Mouse (Mus musculus): ENCODE measurements around the gene Arhgef28. TPM values are rescaled to one million over a fixed set of nuclear protein-coding genes. Genes with fewer than 3 reads are reported as not detected.

Gene Arhgef28
- polyA plus RNA-seq, 1 experiment from 2014 or later: 23.7 TPM

GRCm38 (mm10) chr13:97883629-97884028 lies 322.6 kb downstream of the Arhgef28 start:
- WGBS: 69% methylated on average over 10 of the region's 10 CpGs
- H3K4me2 ChIP-seq: no peak overlapping the region
- H3K4me3 ChIP-seq (replicated peaks): no peak overlapping the region
- ATAC-seq (ENCODE audit: insufficient number of reproducible peaks, insufficient read depth, low FRiP score, low TSS enrichment, low read depth): no peak
- H3K9ac ChIP-seq (replicated peaks): no peak overlapping the region
- H3K27me3 ChIP-seq: no peaks in the 10 kb centered on the region
- no peak overlapping the region for H3K27ac ChIP-seq
- H3K9me3 ChIP-seq: no peaks in the 10 kb centered on the region
- peaks cover 20% of the 10 kb centered on the region for H3K4me1 ChIP-seq (replicated peaks)
- no peaks in the 10 kb centered on the region for H3K36me3 ChIP-seq

DNA sequence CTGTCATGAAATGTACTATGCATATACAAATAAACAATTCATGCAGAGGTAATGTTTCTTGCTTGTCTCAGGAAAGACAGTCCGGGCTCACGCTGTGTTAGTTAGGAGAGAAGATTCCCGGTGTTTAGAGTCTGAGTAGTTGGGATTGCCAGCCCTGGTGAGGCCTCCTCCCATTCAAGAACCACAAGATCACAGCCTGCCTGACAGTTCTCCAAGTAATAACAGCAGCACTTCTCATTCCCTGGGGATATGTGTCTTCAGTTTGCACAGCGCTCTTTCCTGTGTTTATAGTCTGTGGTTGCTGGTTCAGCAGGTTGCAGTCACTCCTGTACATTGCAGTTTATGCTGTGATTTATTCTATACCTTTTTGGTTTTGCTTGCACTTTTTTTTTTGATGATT lies 329.8 kb downstream of the Arhgef28 start:
- no peak overlapping the region for H3K4me3 ChIP-seq (replicated peaks)
- H3K4me1 ChIP-seq (replicated peaks): no peaks in the 10 kb centered on the region
- no peaks in the 10 kb centered on the region for H3K36me3 ChIP-seq
- H3K9me3 ChIP-seq: no peaks in the 10 kb centered on the region
- no peak overlapping the region for H3K27ac ChIP-seq
- no peaks in the 10 kb centered on the region for H3K27me3 ChIP-seq
- ATAC-seq (ENCODE audit: insufficient number of reproducible peaks, insufficient read depth, low FRiP score, low TSS enrichment, low read depth): no peak
- H3K9ac ChIP-seq (replicated peaks): no peak overlapping the region
- no peak overlapping the region for H3K4me2 ChIP-seq
- 83% methylated on average over 4 of the region's 4 CpGs for WGBS

DNA sequence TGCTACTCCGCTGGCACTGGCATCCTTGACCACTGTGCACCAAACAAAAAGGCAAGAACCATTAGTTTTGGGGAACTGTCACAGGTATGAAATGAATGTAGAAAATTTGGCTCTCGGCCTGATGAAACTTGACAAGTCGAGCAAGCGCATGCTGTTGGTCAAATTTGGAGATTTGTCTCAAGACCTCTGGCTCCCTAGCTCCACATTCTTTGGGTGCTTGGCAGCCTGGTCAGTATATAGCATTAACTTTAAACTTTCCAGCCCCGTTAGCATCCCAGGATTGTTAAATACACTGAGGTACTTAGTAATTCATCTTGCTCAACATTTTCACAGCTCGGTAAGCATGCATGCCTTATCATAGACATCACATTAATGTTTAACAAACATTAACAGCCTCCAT lies 330.2 kb downstream of the Arhgef28 start:
- no peaks in the 10 kb centered on the region for H3K4me1 ChIP-seq (replicated peaks)
- no peaks in the 10 kb centered on the region for H3K36me3 ChIP-seq
- H3K9me3 ChIP-seq: no peaks in the 10 kb centered on the region
- H3K27ac ChIP-seq: no peak overlapping the region
- no peak overlapping the region for H3K4me3 ChIP-seq (replicated peaks)
- no peak for ATAC-seq (ENCODE audit: insufficient number of reproducible peaks, insufficient read depth, low FRiP score, low TSS enrichment, low read depth)
- WGBS: 82% methylated on average over 6 of the region's 6 CpGs
- no peaks in the 10 kb centered on the region for H3K27me3 ChIP-seq
- no peak overlapping the region for H3K9ac ChIP-seq (replicated peaks)
- H3K4me2 ChIP-seq: no peak overlapping the region

DNA sequence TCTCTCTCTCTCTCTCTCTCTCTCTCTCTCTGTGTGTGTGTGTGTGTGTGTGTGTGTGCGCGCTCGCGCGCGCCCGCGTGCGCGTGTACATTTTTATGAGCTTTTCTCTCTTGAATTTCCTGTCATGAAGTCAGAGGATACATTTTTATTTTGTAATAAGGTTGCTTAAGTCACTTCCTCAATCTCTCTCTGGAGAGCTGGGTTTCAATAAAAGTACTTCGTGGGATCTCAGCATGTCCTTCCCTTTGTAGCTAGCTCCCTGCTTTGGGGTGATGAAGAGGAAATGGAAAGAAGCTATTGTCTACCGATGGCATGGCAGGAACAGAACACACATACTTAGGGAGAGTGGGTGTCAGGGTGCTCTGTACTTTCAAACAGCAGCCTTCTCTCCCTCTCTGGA lies 336.8 kb downstream of the Arhgef28 start:
- no peak for ATAC-seq (ENCODE audit: insufficient number of reproducible peaks, insufficient read depth, low FRiP score, low TSS enrichment, low read depth)
- Histone ChIP-seq H3K27me3 (no peaks in the 10 kb centered on the region), H3K9me3 (no peaks in the 10 kb centered on the region), H3K4me3 (replicated peaks) (no peak overlapping the region), H3K4me2 (no peak overlapping the region), H3K36me3 (no peaks in the 10 kb centered on the region), H3K27ac (peak overlapping the region; percentile 13; the same call in 1 of the 2 replicates), H3K4me1 (replicated peaks) (peaks cover 31% of the 10 kb centered on the region), H3K9ac (replicated peaks) (no peak overlapping the region)
- WGBS: 63% methylated on average over 12 of the region's 12 CpGs

DNA sequence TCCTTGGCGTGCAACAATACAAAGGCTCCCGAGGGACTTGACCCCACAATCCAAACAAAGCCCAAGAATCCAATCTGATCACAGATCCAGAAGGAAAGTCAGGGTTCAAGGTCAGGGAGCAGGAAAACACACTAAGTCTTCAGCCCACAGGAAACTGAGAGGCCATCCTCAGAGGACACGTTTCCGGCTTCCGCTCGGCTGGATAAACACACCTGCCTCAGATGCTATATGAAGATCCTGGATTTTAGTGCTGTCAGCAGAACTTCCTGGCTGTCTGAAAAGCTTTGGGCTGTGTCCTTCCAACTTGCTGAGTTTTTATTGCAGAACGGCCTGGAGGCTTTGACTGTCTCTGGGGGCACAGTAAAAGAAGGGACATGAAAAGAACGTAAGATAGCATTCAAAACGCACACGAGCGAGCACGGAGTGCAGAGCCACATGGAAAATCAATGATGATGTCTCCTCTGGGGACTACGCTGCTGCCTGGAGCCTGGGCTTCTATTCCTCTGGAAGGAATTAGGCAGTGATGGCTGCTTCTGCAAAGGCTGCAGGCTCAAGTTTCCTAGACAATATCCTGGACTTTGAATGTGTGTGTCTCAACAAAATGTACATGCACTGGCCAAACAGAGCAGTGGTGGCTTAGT lies 338.8 kb downstream of the Arhgef28 start:
- Histone ChIP-seq H3K4me3 (replicated peaks) (no peak overlapping the region), H3K27me3 (no peaks in the 10 kb centered on the region), H3K9ac (replicated peaks) (no peak overlapping the region), H3K27ac (peak overlapping the region; percentile 62), H3K9me3 (no peaks in the 10 kb centered on the region), H3K36me3 (no peaks in the 10 kb centered on the region), H3K4me2 (no peak overlapping the region), H3K4me1 (replicated peaks) (peaks cover 31% of the 10 kb centered on the region)
- WGBS: 35% methylated on average over 13 of the region's 13 CpGs
- ATAC-seq (ENCODE audit: insufficient number of reproducible peaks, insufficient read depth, low FRiP score, low TSS enrichment, low read depth): 0 out of 2 replicates have a peak, but pooled peaks have one; percentile 26

DNA sequence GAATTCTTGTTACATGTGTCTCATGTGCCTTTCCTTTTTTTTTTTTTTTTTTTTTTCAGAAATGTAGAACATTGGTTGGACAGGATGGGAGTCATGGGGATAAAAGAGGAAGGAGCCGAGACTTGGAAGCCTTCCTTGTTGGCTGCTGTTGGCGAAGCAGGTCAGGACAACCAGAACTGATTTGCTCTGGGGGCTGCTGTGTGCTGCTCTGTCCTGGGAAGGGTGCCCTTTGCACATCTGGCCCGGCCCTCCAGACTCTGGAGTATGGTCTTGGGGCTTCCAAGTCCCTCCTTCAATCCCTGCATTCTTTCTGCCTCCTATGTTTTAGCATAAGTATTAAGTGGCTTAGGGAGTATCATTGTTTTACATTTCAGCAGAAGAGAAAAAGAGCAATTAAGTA lies 347.2 kb downstream of the Arhgef28 start:
- WGBS: 86% methylated on average over 3 of the region's 3 CpGs
- no peak for ATAC-seq (ENCODE audit: insufficient number of reproducible peaks, insufficient read depth, low FRiP score, low TSS enrichment, low read depth)

GRCm38 (mm10) chr13:97857860-97858259 lies 348.4 kb downstream of the Arhgef28 start:
- Histone ChIP-seq H3K9ac (replicated peaks) (no peak overlapping the region), H3K9me3 (no peaks in the 10 kb centered on the region), H3K27ac (no peak overlapping the region), H3K4me1 (replicated peaks) (no peaks in the 10 kb centered on the region), H3K27me3 (no peaks in the 10 kb centered on the region), H3K36me3 (no peaks in the 10 kb centered on the region), H3K4me2 (no peak overlapping the region), H3K4me3 (replicated peaks) (no peak overlapping the region)
- WGBS: 82% methylated on average over 6 of the region's 6 CpGs
- no peak for ATAC-seq (ENCODE audit: insufficient number of reproducible peaks, insufficient read depth, low FRiP score, low TSS enrichment, low read depth)

More for the DNA sequence above, 347.2 kb downstream of the Arhgef28 start:
- no peaks in the 10 kb centered on the region for H3K36me3 ChIP-seq
- H3K4me3 ChIP-seq (replicated peaks): no peak overlapping the region
- H3K27ac ChIP-seq: no peak overlapping the region
- H3K4me1 ChIP-seq (replicated peaks): no peaks in the 10 kb centered on the region
- H3K9me3 ChIP-seq: no peaks in the 10 kb centered on the region
- no peak overlapping the region for H3K4me2 ChIP-seq
- no peak overlapping the region for H3K9ac ChIP-seq (replicated peaks)
- H3K27me3 ChIP-seq: no peaks in the 10 kb centered on the region

DNA sequence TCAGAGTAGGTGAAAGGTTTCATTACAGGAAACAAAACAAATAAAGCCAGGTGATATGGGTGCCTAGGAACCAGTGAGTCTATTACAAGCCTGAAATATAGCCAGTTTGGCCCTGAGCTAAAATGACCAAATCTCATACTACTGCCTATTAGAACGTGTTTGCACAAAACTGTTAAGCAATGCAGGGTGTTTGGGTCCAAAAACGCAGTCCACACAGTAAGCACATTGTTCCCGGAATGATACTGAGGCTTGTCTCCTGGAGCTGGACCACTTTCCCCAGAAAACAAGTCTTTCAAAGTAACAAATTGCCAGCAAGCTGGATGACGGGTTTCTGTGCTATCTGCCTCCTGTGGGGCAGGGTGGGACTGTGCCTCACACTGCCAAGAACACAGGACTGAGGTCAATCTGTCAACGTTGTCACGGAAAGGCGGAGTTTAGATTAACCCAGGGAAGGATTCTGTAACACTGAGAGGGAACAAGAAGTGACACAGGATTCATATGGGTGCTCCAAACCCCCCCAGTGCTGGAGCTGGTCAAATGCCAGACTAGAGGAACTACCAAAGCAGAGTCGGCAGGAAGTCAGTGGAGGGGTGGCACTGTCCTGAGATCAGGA lies 352.8 kb downstream of the Arhgef28 start:
- no peaks in the 10 kb centered on the region for H3K36me3 ChIP-seq
- H3K4me1 ChIP-seq (replicated peaks): no peaks in the 10 kb centered on the region
- no peak for ATAC-seq (ENCODE audit: insufficient number of reproducible peaks, insufficient read depth, low FRiP score, low TSS enrichment, low read depth)
- H3K9me3 ChIP-seq: no peaks in the 10 kb centered on the region
- no peaks in the 10 kb centered on the region for H3K27me3 ChIP-seq
- peak overlapping the region; percentile 23; the same call in 1 of the 2 replicates for H3K27ac ChIP-seq
- no peak overlapping the region for H3K4me3 ChIP-seq (replicated peaks)
- no peak overlapping the region; the same call in 1 of the 2 replicates for H3K9ac ChIP-seq (replicated peaks)
- WGBS: 68% methylated on average over 8 of the region's 8 CpGs
- H3K4me2 ChIP-seq: no peak overlapping the region

Other genes starting within 250 kb of the Arhgef28 start
- 41.2 and 42.0 TPM in 2 replicates for gene Utp15, start 56.6 kb upstream of the Arhgef28 start, polyA plus RNA-seq (2016; fragmentation: Nextera tagmentation; extraction: Ambion mirVana)
- gene Ankra2, start 56.6 kb upstream of the Arhgef28 start, polyA plus RNA-seq (2016; fragmentation: Nextera tagmentation; extraction: Ambion mirVana): 15.3 and 19.1 TPM in 2 replicates
- gene Gm21976, start 73.4 kb upstream of the Arhgef28 start, polyA plus RNA-seq (2016; fragmentation: Nextera tagmentation; extraction: Ambion mirVana): not detected in 2 replicates
- 760 and 773 TPM in 2 replicates for gene Btf3, start 110.6 kb upstream of the Arhgef28 start, polyA plus RNA-seq (2016; fragmentation: Nextera tagmentation; extraction: Ambion mirVana)
- gene Foxd1, start 147.8 kb upstream of the Arhgef28 start, polyA plus RNA-seq (2016; fragmentation: Nextera tagmentation; extraction: Ambion mirVana): 0.17 and 0.25 TPM in 2 replicates